Mouse (Mus musculus) bone marrow macrophage, adult 2 months (primary cell): Measurements from ENCODE around the gene Tbc1d25.

ENCODE experiments used
- CTCF ChIP-seq: IDR thresholded peaks from 2 replicates; pipeline ENCODE4 v1.5.1; 2012; ENCODE audit warnings: low read depth, mild to moderate bottlenecking, low read length, moderate library complexity
- POLR2A ChIP-seq: IDR thresholded peaks from 2 replicates; pipeline ENCODE4 v1.6.1; 2012; ENCODE audit warnings: mild to moderate bottlenecking, low read depth, low read length, borderline replicate concordance

- TF ChIP-seq POLR2A: no peak
- no peak for TF ChIP-seq CTCF
Observed at GRCm38 (mm10) chrX:8211490-8212207, 35.7 kb upstream of the Tbc1d25 start.
